Mouse (Mus musculus): ENCODE measurements around the gene Nav2.

The Nav2 gene

GRCm38 (mm10) chr7:49105501-49105900 is 197.0 kb downstream of the Nav2 start:
- DNase-seq = no peak

- no peak for DNase-seq
Observed at GRCm38 (mm10) chr7:49108076-49108475, 199.6 kb downstream of the Nav2 start.

GRCm38 (mm10) chr7:49119016-49119415 is 210.5 kb downstream of the Nav2 start:
- DNase-seq = no peak

- DNase-seq = no peak
Observed at GRCm38 (mm10) chr7:49119794-49120487, 211.4 kb downstream of the Nav2 start.

- DNase-seq = no peak
Observed at GRCm38 (mm10) chr7:49120488-49120864, 212.0 kb downstream of the Nav2 start.

- DNase-seq = peak; percentile 74 to 77
Observed at GRCm38 (mm10) chr7:49120935-49121691, 212.6 kb downstream of the Nav2 start.

GRCm38 (mm10) chr7:49122498-49122897 is 214.0 kb downstream of the Nav2 start:
- DNase-seq = no peak

GRCm38 (mm10) chr7:49125545-49125944 is 217.0 kb downstream of the Nav2 start:
- peak; percentile 54 to 56 for DNase-seq

- no peak for DNase-seq
Observed at GRCm38 (mm10) chr7:49128224-49128623, 219.7 kb downstream of the Nav2 start.

- peak; percentile 68 to 69 for DNase-seq
Observed at GRCm38 (mm10) chr7:49132851-49133351, 224.4 kb downstream of the Nav2 start.

- no peak for DNase-seq
Observed at GRCm38 (mm10) chr7:49134396-49134795, 225.9 kb downstream of the Nav2 start.

- no peak for DNase-seq
Observed at GRCm38 (mm10) chr7:49139762-49140161, 231.2 kb downstream of the Nav2 start.

GRCm38 (mm10) chr7:49143966-49144365 is 235.4 kb downstream of the Nav2 start:
- DNase-seq = no peak

- DNase-seq = no peak
Observed at GRCm38 (mm10) chr7:49145749-49146670, 237.5 kb downstream of the Nav2 start.

- no peak for DNase-seq
Observed at GRCm38 (mm10) chr7:49152297-49152696, 243.8 kb downstream of the Nav2 start.

- DNase-seq = no peak
Observed at GRCm38 (mm10) chr7:49152713-49153112, 244.2 kb downstream of the Nav2 start.

GRCm38 (mm10) chr7:49158641-49159381 is 250.3 kb downstream of the Nav2 start:
- DNase-seq = no peak

GRCm38 (mm10) chr7:49159646-49160555 is 251.4 kb downstream of the Nav2 start:
- DNase-seq = no peak

GRCm38 (mm10) chr7:49162079-49162478 is 253.6 kb downstream of the Nav2 start:
- no peak for DNase-seq

GRCm38 (mm10) chr7:49163789-49164188 is 255.3 kb downstream of the Nav2 start:
- DNase-seq = no peak

- DNase-seq = no peak
Observed at GRCm38 (mm10) chr7:49164868-49165267, 256.4 kb downstream of the Nav2 start.
